Mouse (Mus musculus): Measurements from ENCODE around the gene Vmn1r197. TPM values are rescaled to one million over a fixed set of nuclear protein-coding genes. Genes with fewer than 3 reads are reported as not detected.
"Not testable (repeated sequence)": the region's sequence is repeated elsewhere in the genome, so short reads cannot be mapped to it uniquely, and the experiment has no call there.

Gene Vmn1r197
- polyA plus RNA-seq (2012; rRNA removed) = not detected in 2 replicates

- no peak for DNase-seq (ENCODE audit: low spot score)
These were observed at the start of gene Vmn1r197 for GRCm38 (mm10) chr13:22324289-22324688. TSS of gene Vmn1r197 (plus strand) at chr13:22324589.

- DNase-seq (ENCODE audit: low spot score) = no peak
These were observed 39.8 kb upstream of the Vmn1r197 start for GRCm38 (mm10) chr13:22284578-22284977.

GRCm38 (mm10) chr13:22289620-22290019 lies 34.8 kb upstream of the Vmn1r197 start, which contains the start of gene Vmn1r196:
TSS of gene Vmn1r196 (plus strand) at chr13:22289920.
- DNase-seq (ENCODE audit: low spot score) = no peak

- not testable (repeated sequence) for DNase-seq (ENCODE audit: low spot score)
These were observed 16.3 kb upstream of the Vmn1r197 start for GRCm38 (mm10) chr13:22308075-22308474.

GRCm38 (mm10) chr13:22315361-22315760 lies 9.0 kb upstream of the Vmn1r197 start:
- DNase-seq (ENCODE audit: low spot score) = no peak

GRCm38 (mm10) chr13:22317366-22317765 lies 7.0 kb upstream of the Vmn1r197 start:
- DNase-seq (ENCODE audit: low spot score) = no peak

GRCm38 (mm10) chr13:22320091-22320490 lies 4.3 kb upstream of the Vmn1r197 start:
- no peak for DNase-seq (ENCODE audit: low spot score)

GRCm38 (mm10) chr13:22333269-22333668 lies 8.9 kb downstream of the Vmn1r197 start:
- no peak for DNase-seq (ENCODE audit: low spot score)

GRCm38 (mm10) chr13:22335565-22335964 lies 11.2 kb downstream of the Vmn1r197 start:
- DNase-seq (ENCODE audit: low spot score) = no peak

- no peak for DNase-seq (ENCODE audit: low spot score)
These were observed 25.7 kb downstream of the Vmn1r197 start, which contains the start of gene Vmn1r198 for GRCm38 (mm10) chr13:22350064-22350463. TSS of gene Vmn1r198 (plus strand) at chr13:22350364.

- no peak for DNase-seq (ENCODE audit: low spot score)
These were observed 26.4 kb downstream of the Vmn1r197 start for GRCm38 (mm10) chr13:22350813-22351212.

- no peak for DNase-seq (ENCODE audit: low spot score)
These were observed 55.1 kb downstream of the Vmn1r197 start, which contains the start of gene Vmn1r199 for GRCm38 (mm10) chr13:22379518-22379917. TSS of gene Vmn1r199 (plus strand) at chr13:22379818.

- DNase-seq (ENCODE audit: low spot score) = not testable (repeated sequence)
These were observed 56.7 kb downstream of the Vmn1r197 start for GRCm38 (mm10) chr13:22381128-22381527.

Other genes starting within 250 kb of the Vmn1r197 start
- gene Vmn1r188, start 240.1 kb upstream of the Vmn1r197 start, polyA plus RNA-seq (2012; rRNA removed) = not detected in 2 replicates
- gene Vmn1r189, start 218.8 kb upstream of the Vmn1r197 start, polyA plus RNA-seq (2012; rRNA removed) = not detected in 2 replicates
- gene Vmn1r191, start 140.6 kb upstream of the Vmn1r197 start, polyA plus RNA-seq (2012; rRNA removed) = not detected in 2 replicates
- not detected in 2 replicates for gene Vmn1r192, start 133.4 kb upstream of the Vmn1r197 start, polyA plus RNA-seq (2012; rRNA removed)
- gene Vmn1r193, start 101.4 kb upstream of the Vmn1r197 start, polyA plus RNA-seq (2012; rRNA removed) = not detected in 2 replicates
- not detected in 2 replicates for gene Vmn1r194, start 80.4 kb upstream of the Vmn1r197 start, polyA plus RNA-seq (2012; rRNA removed)
- gene Vmn1r195, start 54.1 kb upstream of the Vmn1r197 start, polyA plus RNA-seq (2012; rRNA removed) = not detected in 2 replicates
- gene Vmn1r196, start 34.7 kb upstream of the Vmn1r197 start, polyA plus RNA-seq (2012; rRNA removed) = not detected in 2 replicates
- gene Vmn1r198, start 25.8 kb downstream of the Vmn1r197 start, polyA plus RNA-seq (2012; rRNA removed) = not detected in 2 replicates
- gene Vmn1r199, start 55.2 kb downstream of the Vmn1r197 start, polyA plus RNA-seq (2012; rRNA removed) = not detected in 2 replicates
- not detected in 2 replicates for gene Vmn1r200, start 65.8 kb downstream of the Vmn1r197 start, polyA plus RNA-seq (2012; rRNA removed)
- not detected in 2 replicates for gene Vmn1r201, start 147.3 kb downstream of the Vmn1r197 start, polyA plus RNA-seq (2012; rRNA removed)
- 0.01 TPM in 1 of 2 replicates, not detected in the other for gene Vmn1r202, start 180.8 kb downstream of the Vmn1r197 start, polyA plus RNA-seq (2012; rRNA removed)
- gene Vmn1r203, start 193.5 kb downstream of the Vmn1r197 start, polyA plus RNA-seq (2012; rRNA removed) = not detected in 2 replicates
- not detected in 2 replicates for gene Vmn1r204, start 228.6 kb downstream of the Vmn1r197 start, polyA plus RNA-seq (2012; rRNA removed)